Mouse (Mus musculus) embryonic facial prominence, embryonic 13.5 days (tissue): Measurements from ENCODE around the gene Col2a1. TPM values are rescaled to one million over a fixed set of nuclear protein-coding genes. Genes with fewer than 3 reads are reported as not detected.

Experiments used
- ATAC-seq: fragments of 200-750 bp; cut with Nextera tagmentation; 2 replicates; pipeline ENCODE4 v1.8.0; 2017; ENCODE audit warnings: low read depth; ENCODE audit not compliant: insufficient number of reproducible peaks, insufficient read depth, low FRiP score, low TSS enrichment
- H3K27ac ChIP-seq: fragments of 300-500 bp; sonication (generic); 2 replicates; pipeline ENCODE4 v1.5.1; 2015; ENCODE audit warnings: moderate library complexity, mild to moderate bottlenecking, inconsistent platforms
- H3K27me3 ChIP-seq: fragments of 300-500 bp; sonication (generic); 2 replicates; pipeline ENCODE4 v1.6.1; 2015; ENCODE audit warnings: mild to moderate bottlenecking, inconsistent platforms
- H3K36me3 ChIP-seq: fragments of 300-500 bp; sonication (generic); 2 replicates; pipeline ENCODE4 v1.6.1; 2015; ENCODE audit warnings: mild to moderate bottlenecking, inconsistent platforms
- H3K4me1 ChIP-seq: fragments of 300-500 bp; sonication (generic); 2 replicates; pipeline ENCODE4 v1.6.1; 2015; ENCODE audit warnings: inconsistent platforms
- H3K4me2 ChIP-seq: fragments of 300-500 bp; sonication (generic); 2 replicates; pipeline ENCODE4 v1.6.1; 2015; ENCODE audit warnings: moderate library complexity, mild to moderate bottlenecking, inconsistent platforms
- H3K4me3 ChIP-seq: fragments of 300-500 bp; sonication (generic); 2 replicates; pipeline ENCODE4 v1.5.1; 2015; ENCODE audit warnings: mild to moderate bottlenecking, inconsistent platforms
- H3K9ac ChIP-seq: fragments of 300-500 bp; sonication (generic); 2 replicates; pipeline ENCODE4 v1.6.1; 2015; ENCODE audit warnings: mild to moderate bottlenecking, inconsistent platforms
- H3K9me3 ChIP-seq: fragments of 300-500 bp; sonication (generic); 2 replicates; pipeline ENCODE4 v1.6.1; 2016; ENCODE audit warnings: inconsistent platforms
- WGBS: fragments of 180-500 bp; shearing (Covaris S2); methylation state at CpG from one replicate; pipeline ENCODE4 v1.1.7; 2015; ENCODE audit warnings: mixed read lengths; 5-methylcytosine and 5-hydroxymethylcytosine counted together
- polyA plus RNA-seq: library from polyadenylated mRNA; unstranded; fragments of >200 nt; fragmentation: Nextera tagmentation; extraction: Ambion mirVana; gene quantifications from 2 replicates; pipeline ENCODE4 v1.2.1, GENCODE M21; 2015

The Col2a1 gene
- 306 and 385 TPM in 2 replicates for polyA plus RNA-seq

GRCm38 (mm10) chr15:98003822-98004739 is at the start of gene Col2a1:
Gene Col2a1, minus strand, starts transcription at chr15:98004695.
- H3K27ac ChIP-seq: peak within 1 kb of the TSS; percentile 89
- H3K9me3 ChIP-seq: no peaks in the 10 kb centered on the region
- H3K4me2 ChIP-seq: peak within 1 kb of the TSS; percentile 90
- H3K9ac ChIP-seq: peak within 1 kb of the TSS; percentile 83
- peaks cover 59% of the 10 kb centered on the region for H3K27me3 ChIP-seq
- peak; percentile 57 for ATAC-seq
- peaks cover 54% of the 10 kb centered on the region for H3K4me1 ChIP-seq
- peaks cover 3% of the 10 kb centered on the region; the same call in 1 of the 2 replicates for H3K36me3 ChIP-seq
- WGBS: under 1% methylated on average over 59 of the region's 59 CpGs
- H3K4me3 ChIP-seq: peak within 1 kb of the TSS; percentile 61

GRCm38 (mm10) chr15:98051685-98052084 is 47.2 kb upstream of the Col2a1 start:
- H3K36me3 ChIP-seq: peaks cover 81% of the 10 kb centered on the region
- H3K27me3 ChIP-seq: no peaks in the 10 kb centered on the region
- H3K4me3 ChIP-seq: no peak overlapping the region
- no peak for ATAC-seq
- no peak overlapping the region for H3K4me2 ChIP-seq
- whole genome bisulfite sequencing: 88% methylated on average over 5 of the region's 5 CpGs
- H3K27ac ChIP-seq: no peak overlapping the region
- H3K9ac ChIP-seq: no peak overlapping the region
- no peaks in the 10 kb centered on the region for H3K9me3 ChIP-seq
- H3K4me1 ChIP-seq: no peaks in the 10 kb centered on the region

- H3K4me2 ChIP-seq: no peak overlapping the region
- no peak for ATAC-seq
- H3K4me1 ChIP-seq: no peaks in the 10 kb centered on the region
- no peaks in the 10 kb centered on the region for H3K27me3 ChIP-seq
- H3K4me3 ChIP-seq: no peak overlapping the region
- H3K9me3 ChIP-seq: no peaks in the 10 kb centered on the region
- no peak overlapping the region for H3K9ac ChIP-seq
- H3K27ac ChIP-seq: no peak overlapping the region
- WGBS: 87% methylated on average over 13 of the region's 13 CpGs
- peaks cover 88% of the 10 kb centered on the region for H3K36me3 ChIP-seq
Measured at GRCm38 (mm10) chr15:98048918-98049700, 44.6 kb upstream of the Col2a1 start.

- Histone ChIP-seq H3K4me2 (no peak overlapping the region), H3K9ac (no peak overlapping the region), H3K9me3 (no peaks in the 10 kb centered on the region), H3K27me3 (no peaks in the 10 kb centered on the region), H3K4me3 (no peak overlapping the region), H3K36me3 (peaks cover 92% of the 10 kb centered on the region), H3K27ac (no peak overlapping the region), H3K4me1 (no peaks in the 10 kb centered on the region)
- ATAC-seq: no peak
- WGBS: 92% methylated on average over 5 of the region's 5 CpGs
Measured at GRCm38 (mm10) chr15:98044387-98044786, 39.9 kb upstream of the Col2a1 start.

- WGBS: 94% methylated on average over 6 of the region's 6 CpGs
- Histone ChIP-seq H3K9ac (no peak overlapping the region), H3K27me3 (no peaks in the 10 kb centered on the region), H3K36me3 (peaks cover 91% of the 10 kb centered on the region), H3K4me3 (no peak overlapping the region), H3K4me2 (no peak overlapping the region), H3K4me1 (no peaks in the 10 kb centered on the region), H3K27ac (no peak overlapping the region), H3K9me3 (no peaks in the 10 kb centered on the region)
- ATAC-seq: no peak
Measured at GRCm38 (mm10) chr15:98043967-98044366, 39.5 kb upstream of the Col2a1 start.

GRCm38 (mm10) chr15:98042508-98042907 is 38.0 kb upstream of the Col2a1 start:
- no peak for ATAC-seq
- Histone ChIP-seq H3K9me3 (no peaks in the 10 kb centered on the region), H3K27ac (no peak overlapping the region), H3K9ac (no peak overlapping the region), H3K27me3 (no peaks in the 10 kb centered on the region), H3K4me1 (no peaks in the 10 kb centered on the region), H3K4me2 (no peak overlapping the region), H3K36me3 (peaks cover 88% of the 10 kb centered on the region), H3K4me3 (no peak overlapping the region)
- 91% methylated on average over 12 of the region's 12 CpGs for WGBS

- Histone ChIP-seq H3K9ac (no peak overlapping the region), H3K4me1 (peaks cover 11% of the 10 kb centered on the region), H3K36me3 (peaks cover 82% of the 10 kb centered on the region), H3K4me2 (no peak overlapping the region), H3K9me3 (no peaks in the 10 kb centered on the region), H3K27me3 (no peaks in the 10 kb centered on the region), H3K27ac (no peak overlapping the region), H3K4me3 (no peak overlapping the region)
- 91% methylated on average over 10 of the region's 10 CpGs for WGBS
- ATAC-seq: no peak
Measured at GRCm38 (mm10) chr15:98039682-98040081, 35.2 kb upstream of the Col2a1 start.

GRCm38 (mm10) chr15:98036578-98036977 is 32.1 kb upstream of the Col2a1 start:
- Histone ChIP-seq H3K9ac (no peak overlapping the region), H3K27me3 (no peaks in the 10 kb centered on the region)
- ATAC-seq: no peak

GRCm38 (mm10) chr15:98035076-98035755 is 30.7 kb upstream of the Col2a1 start:
- Histone ChIP-seq H3K9ac (no peak overlapping the region), H3K4me3 (no peak overlapping the region), H3K4me1 (peaks cover 11% of the 10 kb centered on the region), H3K27me3 (no peaks in the 10 kb centered on the region), H3K36me3 (peaks cover 42% of the 10 kb centered on the region), H3K27ac (peak overlapping the region; percentile 39; the same call in 1 of the 2 replicates), H3K9me3 (no peaks in the 10 kb centered on the region), H3K4me2 (no peak overlapping the region)
- ATAC-seq: no peak
- 11% methylated on average over 3 of the region's 3 CpGs for WGBS

More at GRCm38 (mm10) chr15:98036578-98036977, 32.1 kb upstream of the Col2a1 start:
- Histone ChIP-seq H3K4me1 (peaks cover 11% of the 10 kb centered on the region), H3K36me3 (peaks cover 54% of the 10 kb centered on the region), H3K27ac (no peak overlapping the region), H3K4me2 (no peak overlapping the region), H3K4me3 (no peak overlapping the region), H3K9me3 (no peaks in the 10 kb centered on the region)
- 93% methylated on average over 5 of the region's 5 CpGs for WGBS

GRCm38 (mm10) chr15:98033233-98033748 is 28.8 kb upstream of the Col2a1 start:
- Histone ChIP-seq H3K4me1 (peaks cover 23% of the 10 kb centered on the region), H3K27me3 (no peaks in the 10 kb centered on the region), H3K4me3 (no peak overlapping the region), H3K36me3 (peaks cover 26% of the 10 kb centered on the region), H3K9ac (no peak overlapping the region), H3K9me3 (no peaks in the 10 kb centered on the region), H3K27ac (peak overlapping the region; percentile 71; the same call in 1 of the 2 replicates), H3K4me2 (no peak overlapping the region)
- peak; percentile 57; the same call in 1 of the 2 replicates for ATAC-seq
- WGBS: 43% methylated on average over 9 of the region's 9 CpGs

- no peak overlapping the region for H3K4me2 ChIP-seq
- no peak overlapping the region for H3K27ac ChIP-seq
- WGBS: 68% methylated on average over 6 of the region's 6 CpGs
- H3K9ac ChIP-seq: no peak overlapping the region
- H3K36me3 ChIP-seq: no peaks in the 10 kb centered on the region
- no peaks in the 10 kb centered on the region for H3K9me3 ChIP-seq
- H3K27me3 ChIP-seq: 0 out of 2 replicates have a peak, but pooled peaks cover 9% of the 10 kb centered on the region
- H3K4me1 ChIP-seq: peaks cover 38% of the 10 kb centered on the region
- ATAC-seq: no peak
- H3K4me3 ChIP-seq: no peak overlapping the region
Measured at GRCm38 (mm10) chr15:98029798-98030197, 25.3 kb upstream of the Col2a1 start.
